Mouse (Mus musculus): ENCODE results near the gene Tnnt1.

DNA sequence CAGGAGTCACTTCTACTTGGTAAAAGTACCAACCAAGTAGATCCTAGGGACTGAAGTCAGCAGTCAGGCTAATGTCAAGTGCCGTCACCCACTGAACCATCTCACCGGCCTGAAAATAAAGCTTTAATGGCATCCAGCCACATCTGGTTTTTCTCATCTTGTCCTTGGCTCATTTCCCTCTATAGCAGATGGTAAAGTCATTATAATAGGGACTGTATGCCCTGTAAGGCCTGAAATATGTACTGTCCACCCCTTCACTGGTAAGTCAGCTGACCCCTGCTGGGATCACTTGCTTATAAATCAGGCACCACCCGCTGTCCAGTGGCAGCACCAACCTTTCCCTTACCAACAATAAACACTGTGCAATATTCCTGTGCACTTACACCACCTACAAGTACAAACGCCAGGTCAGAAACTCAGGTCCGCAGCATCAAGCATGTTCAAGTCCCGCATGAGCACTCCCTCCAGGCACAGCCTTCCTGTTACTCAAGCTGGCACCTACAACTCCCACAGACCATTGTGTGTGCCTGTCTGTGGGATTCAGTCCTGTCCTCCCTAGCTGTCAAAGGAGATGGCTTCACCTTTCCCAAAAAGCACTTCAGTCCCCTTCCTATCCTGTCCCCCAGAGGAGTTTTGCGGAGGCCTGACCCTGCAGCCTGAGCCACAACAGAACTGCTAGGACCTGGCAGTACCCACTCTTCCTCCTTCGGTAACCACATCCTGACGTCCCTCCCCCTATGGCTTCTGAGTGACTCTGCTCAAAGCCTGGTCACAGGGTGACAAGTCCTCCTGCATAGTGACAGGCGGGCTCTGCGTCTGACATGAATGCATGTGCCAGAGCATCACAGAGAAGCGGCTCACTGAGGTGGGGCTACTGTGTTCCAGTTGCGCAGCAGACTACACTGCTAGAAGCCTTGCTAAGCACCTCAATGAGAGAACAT lies 23.6 kb downstream of the Tnnt1 start:
- no peak for TF ChIP-seq POLR2A (IDR thresholded peaks at IDR 0.05; ENCODE audit: insufficient read depth, low read depth, low read length)
- TF ChIP-seq CTCF (IDR thresholded peaks at IDR 0.05; ENCODE audit: insufficient read depth, low read depth, low read length), result no peak

All from olfactory bulb, adult 2 months (tissue).